Mouse (Mus musculus) liver, embryonic 11.5 days (tissue): ENCODE results near the gene Celf6. TPM values are rescaled to one million over a fixed set of nuclear protein-coding genes. Genes with fewer than 3 reads are reported as not detected.

ENCODE experiments used
- ATAC-seq: fragments of 200-750 bp; cut with Nextera tagmentation; replicated peaks from 2 replicates; pipeline ENCODE4 v1.8.0; 2017; ENCODE audit warnings: moderate number of reproducible peaks, mild to moderate bottlenecking, moderate TSS enrichment, moderate library complexity; ENCODE audit not compliant: low FRiP score
- DNase-seq: peaks from one replicate; pipeline ENCODE4 v3.0.0-alpha.2; 2017; ENCODE audit warnings: low spot score
- H3K27ac ChIP-seq: fragments of 300-500 bp; sonication (generic); 2 replicates; pipeline ENCODE4 v1.5.1; 2014; ENCODE audit warnings: mild to moderate bottlenecking, low read depth, low read length, control low read depth
- H3K27me3 ChIP-seq: fragments of 300-500 bp; sonication (generic); replicated peaks from 2 replicates; pipeline ENCODE4 v1.6.1; 2014; ENCODE audit warnings: low read length, mixed read lengths; ENCODE audit not compliant: control insufficient read depth, insufficient read depth
- H3K36me3 ChIP-seq: fragments of 300-500 bp; sonication (generic); 2 replicates; pipeline ENCODE4 v1.6.1; 2014; ENCODE audit warnings: mild to moderate bottlenecking, low read length, moderate library complexity, mixed read lengths; ENCODE audit not compliant: control insufficient read depth, insufficient read depth
- H3K4me1 ChIP-seq: fragments of 300-500 bp; sonication (generic); replicated peaks from 2 replicates; pipeline ENCODE4 v1.6.1; 2014; ENCODE audit warnings: low read length, mixed read lengths; ENCODE audit not compliant: control insufficient read depth, insufficient read depth
- H3K4me2 ChIP-seq: fragments of 300-500 bp; sonication (generic); 2 replicates; pipeline ENCODE4 v1.6.1; 2014; ENCODE audit warnings: mild to moderate bottlenecking, control low read depth, moderate library complexity
- H3K4me3 ChIP-seq: fragments of 300-500 bp; sonication (generic); 2 replicates; pipeline ENCODE4 v1.5.1; 2014; ENCODE audit warnings: low read depth, low read length, control low read depth
- H3K9ac ChIP-seq: fragments of 300-500 bp; sonication (generic); 2 replicates; pipeline ENCODE4 v1.6.1; 2014; ENCODE audit warnings: low read depth, low read length, control low read depth
- H3K9me3 ChIP-seq: fragments of 300-500 bp; sonication (generic); 2 replicates; pipeline ENCODE4 v1.6.1; 2016; ENCODE audit warnings: low read length, inconsistent platforms, mixed read lengths; ENCODE audit not compliant: control insufficient read depth
- WGBS: fragments of 180-500 bp; shearing (Covaris S2); extraction: QIAGEN DNeasy Blood & Tissue Kit; methylation state at CpG from one replicate; pipeline ENCODE4 v1.1.7; 2014; 5-methylcytosine and 5-hydroxymethylcytosine counted together
- polyA plus RNA-seq: library from polyadenylated mRNA; unstranded; fragments of >200 nt; fragmentation: Nextera tagmentation; extraction: Ambion mirVana; gene quantifications from 2 replicates; pipeline ENCODE4 v1.2.1, GENCODE M21; 2014

Celf6 gene
- polyA plus RNA-seq, 1 experiment from 2014 or later = 0.10 TPM

GRCm38 (mm10) chr9:59565600-59565999 is 12.1 kb upstream of the Celf6 start:
- no peaks in the 10 kb centered on the region for H3K27me3 ChIP-seq
- no peak overlapping the region for H3K27ac ChIP-seq
- WGBS = 16% methylated on average over 4 of the region's 4 CpGs
- H3K9ac ChIP-seq = no peak overlapping the region
- peak; percentile 68 for ATAC-seq
- H3K4me3 ChIP-seq = no peak overlapping the region
- no peaks in the 10 kb centered on the region for H3K9me3 ChIP-seq
- H3K4me1 ChIP-seq = no peaks in the 10 kb centered on the region
- DNase-seq = peak; percentile 63
- H3K4me2 ChIP-seq = no peak overlapping the region
- 0 out of 2 replicates have a peak, but pooled peaks cover 2% of the 10 kb centered on the region for H3K36me3 ChIP-seq

GRCm38 (mm10) chr9:59567111-59567510 is 10.6 kb upstream of the Celf6 start:
- WGBS = 25% methylated on average over 6 of the region's 6 CpGs
- Histone ChIP-seq H3K36me3 (0 out of 2 replicates have a peak, but pooled peaks cover 2% of the 10 kb centered on the region), H3K4me1 (no peaks in the 10 kb centered on the region), H3K27me3 (no peaks in the 10 kb centered on the region), H3K4me2 (no peak overlapping the region), H3K4me3 (no peak overlapping the region), H3K9ac (no peak overlapping the region), H3K9me3 (no peaks in the 10 kb centered on the region), H3K27ac (no peak overlapping the region)
- ATAC-seq (peak; percentile 56; the same call in 1 of the 2 replicates), DNase-seq (peak; percentile 52)

- no peak overlapping the region for H3K27ac ChIP-seq
- ATAC-seq = no peak
- no peak for DNase-seq
- no peak overlapping the region for H3K4me3 ChIP-seq
- no peak overlapping the region for H3K4me2 ChIP-seq
- H3K9me3 ChIP-seq = no peaks in the 10 kb centered on the region
- peaks cover 7% of the 10 kb centered on the region for H3K27me3 ChIP-seq
- 61% methylated on average over 2 of the region's 2 CpGs for WGBS
- H3K9ac ChIP-seq = no peak overlapping the region
- H3K36me3 ChIP-seq = no peaks in the 10 kb centered on the region
- H3K4me1 ChIP-seq = no peaks in the 10 kb centered on the region
Measured at GRCm38 (mm10) chr9:59571852-59572251, 5.9 kb upstream of the Celf6 start.

GRCm38 (mm10) chr9:59577401-59577800 is 316 bp upstream of the Celf6 start:
- H3K27me3 ChIP-seq = peaks cover 38% of the 10 kb centered on the region
- DNase-seq (no peak), ATAC-seq (no peak)
- H3K36me3 ChIP-seq = no peaks in the 10 kb centered on the region
- peak overlapping the region; percentile 51; the same call in 1 of the 2 replicates for H3K4me3 ChIP-seq
- H3K9me3 ChIP-seq = no peaks in the 10 kb centered on the region
- no peak overlapping the region for H3K9ac ChIP-seq
- H3K27ac ChIP-seq = no peak overlapping the region
- H3K4me2 ChIP-seq = peak overlapping the region; percentile 74
- peaks cover 5% of the 10 kb centered on the region; the same call in 1 of the 2 replicates for H3K4me1 ChIP-seq
- whole genome bisulfite sequencing = 16% methylated on average over 13 of the region's 13 CpGs

DNA sequence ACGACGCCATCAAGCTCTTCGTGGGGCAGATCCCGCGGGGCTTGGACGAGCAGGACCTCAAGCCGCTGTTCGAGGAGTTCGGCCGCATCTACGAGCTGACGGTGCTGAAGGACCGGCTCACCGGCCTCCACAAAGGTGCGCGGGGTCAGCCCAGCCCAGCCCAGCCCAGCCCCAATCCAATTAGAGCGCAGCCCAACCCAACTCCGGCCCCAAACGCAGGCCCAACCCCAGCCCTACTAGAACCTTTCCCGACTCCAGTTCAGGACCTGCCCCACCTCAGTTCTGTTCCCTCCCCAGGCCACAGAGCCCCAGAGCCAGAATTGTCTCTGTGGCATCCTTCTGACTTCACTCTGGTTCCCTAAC is 769 bp downstream of the Celf6 start:
- Histone ChIP-seq H3K36me3 (no peaks in the 10 kb centered on the region), H3K4me1 (peaks cover 5% of the 10 kb centered on the region; the same call in 1 of the 2 replicates), H3K27ac (no peak overlapping the region), H3K4me3 (peak overlapping the region; percentile 51), H3K4me2 (peak overlapping the region; percentile 74), H3K9ac (no peak overlapping the region), H3K27me3 (peaks cover 38% of the 10 kb centered on the region), H3K9me3 (no peaks in the 10 kb centered on the region)
- ATAC-seq = no peak; the same call in 1 of the 2 replicates
- WGBS = under 1% methylated on average over 20 of the region's 20 CpGs
- no peak for DNase-seq

DNA sequence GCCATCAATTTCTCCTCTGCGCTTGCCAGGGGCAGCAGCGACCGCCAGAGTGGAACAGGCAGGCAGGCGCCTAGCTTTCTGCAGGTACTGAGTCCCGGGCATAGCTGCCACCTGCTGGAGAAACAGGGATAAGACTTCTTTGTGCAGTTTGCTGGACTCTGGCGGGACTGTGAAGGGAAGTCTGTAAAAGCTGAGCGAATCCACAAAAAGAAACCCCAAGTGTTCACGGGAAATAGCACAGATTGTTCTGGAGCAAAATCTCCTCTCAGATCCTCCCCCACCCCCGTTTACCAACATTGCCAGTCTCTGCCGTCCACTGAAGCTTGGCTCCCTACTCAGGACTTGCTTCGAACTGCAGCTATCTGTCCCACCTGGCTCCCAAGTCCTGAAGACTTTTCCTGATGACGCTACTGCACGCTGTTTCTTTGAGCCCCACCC is 7.2 kb downstream of the Celf6 start:
- peak overlapping the region; percentile 8; the same call in 1 of the 2 replicates for H3K4me3 ChIP-seq
- H3K27ac ChIP-seq = no peak overlapping the region
- H3K9ac ChIP-seq = no peak overlapping the region
- ATAC-seq (no peak), DNase-seq (peak; percentile 53)
- 8% methylated on average over 13 of the region's 13 CpGs for WGBS
- H3K4me2 ChIP-seq = peak overlapping the region; percentile 48
- H3K36me3 ChIP-seq = no peaks in the 10 kb centered on the region
- no peaks in the 10 kb centered on the region for H3K9me3 ChIP-seq
- peaks cover 34% of the 10 kb centered on the region for H3K27me3 ChIP-seq
- no peaks in the 10 kb centered on the region; the same call in 1 of the 2 replicates for H3K4me1 ChIP-seq

GRCm38 (mm10) chr9:59588252-59588651 is 10.5 kb downstream of the Celf6 start:
- H3K4me2 ChIP-seq = no peak overlapping the region
- 62% methylated on average over 5 of the region's 5 CpGs for WGBS
- no peaks in the 10 kb centered on the region; the same call in 1 of the 2 replicates for H3K4me1 ChIP-seq
- no peak overlapping the region for H3K9ac ChIP-seq
- no peak for ATAC-seq
- H3K27me3 ChIP-seq = peaks cover 25% of the 10 kb centered on the region
- DNase-seq = no peak
- H3K9me3 ChIP-seq = no peaks in the 10 kb centered on the region
- H3K27ac ChIP-seq = no peak overlapping the region
- H3K4me3 ChIP-seq = no peak overlapping the region
- no peaks in the 10 kb centered on the region for H3K36me3 ChIP-seq

- Histone ChIP-seq H3K27ac (no peak overlapping the region), H3K27me3 (peaks cover 25% of the 10 kb centered on the region), H3K9me3 (no peaks in the 10 kb centered on the region), H3K36me3 (no peaks in the 10 kb centered on the region), H3K4me3 (no peak overlapping the region), H3K9ac (no peak overlapping the region), H3K4me1 (no peaks in the 10 kb centered on the region; the same call in 1 of the 2 replicates), H3K4me2 (no peak overlapping the region)
- DNase-seq (no peak), ATAC-seq (no peak)
- 45% methylated on average over 12 of the region's 12 CpGs for WGBS
Measured at GRCm38 (mm10) chr9:59588710-59589671, 11.3 kb downstream of the Celf6 start.
